Mouse (Mus musculus): Measurements from ENCODE around the gene Grpel1. TPM values are rescaled to one million over a fixed set of nuclear protein-coding genes. Genes with fewer than 3 reads are reported as not detected.

Grpel1 gene
- total and polyA plus RNA-seq, 3 experiments, result 29.8 to 64.3 (median 52.1) TPM

- H3K9ac ChIP-seq (ENCODE audit: low read depth, low read length), result no peak overlapping the region
- peaks cover 3% of the 10 kb centered on the region for H3K4me1 ChIP-seq (ENCODE audit: control insufficient read depth, insufficient read depth, low read length)
- no peaks in the 10 kb centered on the region for H3K27me3 ChIP-seq (ENCODE audit: control insufficient read depth, insufficient read depth, low read length)
- intact Hi-C loops (cut with DNase I), result loop anchor here (1.0 to 5.0 kb wide), 3 partner anchors 74 to 279 kb away; no protein-coding TSS in a partner anchor
- peaks cover 2% of the 10 kb centered on the region for H3K79me2 ChIP-seq (replicated peaks; ENCODE audit: control insufficient read depth, insufficient read depth, low read length)
- H3K27ac ChIP-seq, result no peak overlapping the region
- H3K36me3 ChIP-seq (ENCODE audit: control insufficient read depth, insufficient read depth, low read length), result peaks cover 4% of the 10 kb centered on the region; the same call in 1 of the 2 replicates
- DNase-seq, result no peak
- H3K4me3 ChIP-seq, result no peak overlapping the region
- WGBS, result 67% methylated on average over 5 of the region's 5 CpGs
- TF ChIP-seq POLR2A (IDR thresholded peaks at IDR 0.05; ENCODE audit: insufficient read depth, low read depth, low read length), result no peak
- TF ChIP-seq CTCF (IDR thresholded peaks at IDR 0.05), result no peak
Measured at GRCm38 (mm10) chr5:36463391-36463790, 1.4 kb upstream of the Grpel1 start.

GRCm38 (mm10) chr5:36465889-36466288, 1.1 kb downstream of the Grpel1 start:
- Histone ChIP-seq H3K27me3 (ENCODE audit: control insufficient read depth, insufficient read depth, low read length) (no peaks in the 10 kb centered on the region), H3K79me2 (replicated peaks; ENCODE audit: control insufficient read depth, insufficient read depth, low read length) (peaks cover 2% of the 10 kb centered on the region), H3K4me3 (peak overlapping the region; percentile 69), H3K36me3 (ENCODE audit: control insufficient read depth, insufficient read depth, low read length) (peaks cover 5% of the 10 kb centered on the region; the same call in 1 of the 2 replicates), H3K4me1 (ENCODE audit: control insufficient read depth, insufficient read depth, low read length) (peaks cover 3% of the 10 kb centered on the region), H3K27ac (peak overlapping the region; percentile 91; the same call in 1 of the 2 replicates), H3K9ac (ENCODE audit: low read depth, low read length) (no peak overlapping the region)
- 5% methylated on average over 8 of the region's 8 CpGs for WGBS
- TF ChIP-seq EP300 (IDR thresholded peaks at IDR 0.05; ENCODE audit: insufficient read depth, low read depth, low read length) (no peak), POLR2A (IDR thresholded peaks at IDR 0.05; ENCODE audit: insufficient read depth, low read depth, low read length) (no peak), CTCF (IDR thresholded peaks at IDR 0.05) (no peak)
- DNase-seq, result no peak
- intact Hi-C loops (cut with DNase I), result loop anchor here (1.0 kb wide), 1 partner anchor 17 kb away; no protein-coding TSS in a partner anchor

- Histone ChIP-seq H3K27me3 (ENCODE audit: control insufficient read depth, insufficient read depth, low read length) (no peaks in the 10 kb centered on the region), H3K4me1 (ENCODE audit: control insufficient read depth, insufficient read depth, low read length) (no peaks in the 10 kb centered on the region), H3K36me3 (ENCODE audit: control insufficient read depth, insufficient read depth, low read length) (peaks cover 7% of the 10 kb centered on the region), H3K4me3 (no peak overlapping the region), H3K79me2 (replicated peaks; ENCODE audit: control insufficient read depth, insufficient read depth, low read length) (peaks cover 2% of the 10 kb centered on the region; the same call in 1 of the 2 replicates), H3K27ac (no peak overlapping the region), H3K9ac (ENCODE audit: low read depth, low read length) (no peak overlapping the region)
- intact Hi-C loops (cut with DNase I), result no loop called here
- TF ChIP-seq CTCF (IDR thresholded peaks at IDR 0.05) (no peak), EP300 (IDR thresholded peaks at IDR 0.05; ENCODE audit: insufficient read depth, low read depth, low read length) (no peak), POLR2A (IDR thresholded peaks at IDR 0.05; ENCODE audit: insufficient read depth, low read depth, low read length) (no peak)
- DNase-seq, result no peak
- 93% methylated on average over 8 of the region's 8 CpGs for WGBS
Measured at GRCm38 (mm10) chr5:36471206-36471605, 6.4 kb downstream of the Grpel1 start.

- Histone ChIP-seq H3K4me3 (no peak overlapping the region), H3K36me3 (ENCODE audit: control insufficient read depth, insufficient read depth, low read length) (peaks cover 6% of the 10 kb centered on the region), H3K79me2 (replicated peaks; ENCODE audit: control insufficient read depth, insufficient read depth, low read length) (peaks cover 5% of the 10 kb centered on the region), H3K9ac (ENCODE audit: low read depth, low read length) (no peak overlapping the region), H3K27ac (no peak overlapping the region), H3K4me1 (ENCODE audit: control insufficient read depth, insufficient read depth, low read length) (peaks cover 2% of the 10 kb centered on the region), H3K27me3 (ENCODE audit: control insufficient read depth, insufficient read depth, low read length) (no peaks in the 10 kb centered on the region)
- 65% methylated on average over 4 of the region's 4 CpGs for WGBS
- intact Hi-C loops (cut with DNase I), result no loop called here
- DNase-seq, result no peak
- no peak for TF ChIP-seq EP300 (IDR thresholded peaks at IDR 0.05; ENCODE audit: insufficient read depth, low read depth, low read length)
- no peak for TF ChIP-seq CTCF (IDR thresholded peaks at IDR 0.05)
- no peak for TF ChIP-seq POLR2A (IDR thresholded peaks at IDR 0.05; ENCODE audit: insufficient read depth, low read depth, low read length)
Measured at GRCm38 (mm10) chr5:36472876-36473655, 8.3 kb downstream of the Grpel1 start.

- H3K79me2 ChIP-seq (replicated peaks; ENCODE audit: control insufficient read depth, insufficient read depth, low read length), result peaks cover 5% of the 10 kb centered on the region
- peak; percentile 60 to 63 for DNase-seq
- no peak overlapping the region for H3K9ac ChIP-seq (ENCODE audit: low read depth, low read length)
- TF ChIP-seq CTCF (IDR thresholded peaks at IDR 0.05) (peak; percentile 84), EP300 (IDR thresholded peaks at IDR 0.05; ENCODE audit: insufficient read depth, low read depth, low read length) (0 out of 2 replicates have a peak, but pooled peaks have one; percentile 40), POLR2A (IDR thresholded peaks at IDR 0.05; ENCODE audit: insufficient read depth, low read depth, low read length) (no peak)
- no peak overlapping the region for H3K27ac ChIP-seq
- no peak overlapping the region for H3K4me3 ChIP-seq
- peaks cover 7% of the 10 kb centered on the region for H3K36me3 ChIP-seq (ENCODE audit: control insufficient read depth, insufficient read depth, low read length)
- H3K27me3 ChIP-seq (ENCODE audit: control insufficient read depth, insufficient read depth, low read length), result no peaks in the 10 kb centered on the region
- intact Hi-C loops (cut with DNase I), result no loop called here
- H3K4me1 ChIP-seq (ENCODE audit: control insufficient read depth, insufficient read depth, low read length), result peaks cover 14% of the 10 kb centered on the region
- WGBS, result 88% methylated on average over 5 of the region's 5 CpGs
Measured at GRCm38 (mm10) chr5:36474283-36474682, 9.5 kb downstream of the Grpel1 start.

GRCm38 (mm10) chr5:36477486-36477885, 12.7 kb downstream of the Grpel1 start:
- intact Hi-C loops (cut with DNase I), result no loop called here
- Histone ChIP-seq H3K79me2 (replicated peaks; ENCODE audit: control insufficient read depth, insufficient read depth, low read length) (peaks cover 4% of the 10 kb centered on the region; the same call in 1 of the 2 replicates), H3K4me3 (no peak overlapping the region), H3K36me3 (ENCODE audit: control insufficient read depth, insufficient read depth, low read length) (peaks cover 16% of the 10 kb centered on the region), H3K27me3 (ENCODE audit: control insufficient read depth, insufficient read depth, low read length) (no peaks in the 10 kb centered on the region), H3K4me1 (ENCODE audit: control insufficient read depth, insufficient read depth, low read length) (peaks cover 30% of the 10 kb centered on the region), H3K9ac (ENCODE audit: low read depth, low read length) (no peak overlapping the region), H3K27ac (no peak overlapping the region)
- no peak for DNase-seq
- WGBS, result 94% methylated on average over 3 of the region's 3 CpGs
- TF ChIP-seq CTCF (IDR thresholded peaks at IDR 0.05), result no peak
- TF ChIP-seq EP300 (IDR thresholded peaks at IDR 0.05; ENCODE audit: insufficient read depth, low read depth, low read length), result no peak
- no peak for TF ChIP-seq POLR2A (IDR thresholded peaks at IDR 0.05; ENCODE audit: insufficient read depth, low read depth, low read length)
